Mouse (Mus musculus) kidney, postnatal 0 days (tissue): Measurements from ENCODE around the gene Akr1cl. TPM values are rescaled to one million over a fixed set of nuclear protein-coding genes. Genes with fewer than 3 reads are reported as not detected.
"Not testable (repeated sequence)": the region's sequence is repeated elsewhere in the genome, so short reads cannot be mapped to it uniquely, and the experiment has no call there.

Source experiments
- ATAC-seq: fragments of 200-750 bp; cut with Nextera tagmentation; replicated peaks from 2 replicates; pipeline ENCODE4 v1.8.0; 2017; ENCODE audit warnings: low read depth, moderate number of reproducible peaks, moderate TSS enrichment, moderate library complexity; ENCODE audit not compliant: low FRiP score
- DNase-seq: peaks from one replicate; pipeline ENCODE4 v3.0.0-alpha.2; 2016; ENCODE audit warnings: low spot score
- H3K27ac ChIP-seq: fragments of 300-500 bp; sonication (generic); 2 replicates; pipeline ENCODE4 v1.5.1; 2014; ENCODE audit warnings: mild to moderate bottlenecking
- H3K27me3 ChIP-seq: fragments of 300-500 bp; sonication (generic); 2 replicates; pipeline ENCODE4 v1.6.1; 2014; ENCODE audit warnings: low read length, mixed read lengths; ENCODE audit not compliant: insufficient read depth
- H3K36me3 ChIP-seq: fragments of 300-500 bp; sonication (generic); 2 replicates; pipeline ENCODE4 v1.6.1; 2014; ENCODE audit warnings: low read length, mixed read lengths; ENCODE audit not compliant: insufficient read depth
- H3K4me1 ChIP-seq: fragments of 300-500 bp; sonication (generic); replicated peaks from 2 replicates; pipeline ENCODE4 v1.6.1; 2014; ENCODE audit warnings: antibody characterized with exemption, low read length, mixed read lengths; ENCODE audit not compliant: insufficient read depth
- H3K4me2 ChIP-seq: fragments of 300-500 bp; sonication (generic); 2 replicates; pipeline ENCODE4 v1.6.1; 2014; ENCODE audit warnings: mild to moderate bottlenecking, low read length, moderate library complexity, mixed read lengths
- H3K4me3 ChIP-seq: fragments of 300-500 bp; sonication (generic); replicated peaks from 2 replicates; pipeline ENCODE4 v1.5.1; 2014; ENCODE audit warnings: low read depth, low read length
- H3K9ac ChIP-seq: fragments of 300-500 bp; sonication (generic); 2 replicates; pipeline ENCODE4 v1.6.1; 2014; ENCODE audit warnings: low read depth, low read length
- H3K9me3 ChIP-seq: fragments of 300-500 bp; sonication (generic); replicated peaks from 2 replicates; pipeline ENCODE4 v1.6.1; 2016; ENCODE audit warnings: low read length, inconsistent platforms, mixed read lengths
- CTCF ChIP-seq: IDR thresholded peaks from 2 replicates; pipeline ENCODE4 v1.5.1; 2016; ENCODE audit warnings: antibody characterized with exemption, low read depth, mild to moderate bottlenecking, moderate library complexity
- WGBS: fragments of 180-500 bp; shearing (Covaris S2); extraction: QIAGEN DNeasy Blood & Tissue Kit; methylation state at CpG from one replicate; pipeline ENCODE4 v1.1.7; 2014; 5-methylcytosine and 5-hydroxymethylcytosine counted together
- polyA plus RNA-seq: library from polyadenylated mRNA; unstranded; fragments of >200 nt; fragmentation: Nextera tagmentation; extraction: Ambion mirVana; gene quantifications from 2 replicates; pipeline ENCODE4 v1.2.1, GENCODE M21; 2015

Akr1cl gene
- polyA plus RNA-seq, 1 experiment from 2014 or later: 0.11 TPM

DNA sequence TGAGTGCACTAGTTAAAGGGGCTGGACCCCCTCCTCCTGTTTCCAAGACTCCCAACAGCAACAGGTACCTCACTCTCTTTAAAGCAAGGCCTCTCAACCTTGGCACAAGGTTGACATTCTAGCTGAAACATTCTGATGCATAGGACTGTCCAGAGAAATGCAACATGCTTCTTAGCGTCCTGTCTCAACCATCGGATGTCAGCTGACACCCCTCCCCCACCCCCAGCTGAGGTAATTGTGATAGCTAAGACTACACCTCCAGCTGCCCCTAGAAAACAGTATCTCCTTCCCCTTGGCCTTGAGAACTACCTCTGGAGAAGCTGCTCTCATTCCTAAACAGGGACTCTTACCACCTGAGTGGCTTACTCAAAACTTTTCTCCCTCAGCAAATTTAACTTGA, 19.6 kb upstream of the Akr1cl start:
- no peaks in the 10 kb centered on the region for H3K27me3 ChIP-seq
- TF ChIP-seq CTCF: no peak

DNA sequence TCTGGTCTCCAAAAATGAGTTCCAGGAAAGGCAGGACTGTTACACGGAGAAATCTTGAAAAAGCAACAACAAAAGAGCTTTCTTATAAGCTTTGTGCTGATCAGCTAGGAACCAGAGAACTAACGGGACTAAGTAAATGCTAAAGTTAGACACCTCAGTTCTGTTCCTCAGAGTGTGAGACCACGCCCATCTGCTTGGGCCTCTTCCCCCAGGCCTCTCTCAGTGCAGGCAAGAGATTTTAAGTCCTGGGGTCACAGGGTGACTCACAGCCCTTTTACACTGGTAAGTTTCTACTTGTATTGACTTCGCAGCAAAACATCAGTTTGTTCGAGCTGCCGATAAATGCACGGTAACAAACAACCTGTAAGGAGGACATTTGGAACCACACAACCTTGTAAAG, 19.1 kb upstream of the Akr1cl start:
- no peaks in the 10 kb centered on the region for H3K27me3 ChIP-seq
- no peak overlapping the region for H3K4me2 ChIP-seq
- TF ChIP-seq CTCF: no peak
- no peak overlapping the region for H3K27ac ChIP-seq
- H3K36me3 ChIP-seq: no peaks in the 10 kb centered on the region
- ATAC-seq: no peak
- 66% methylated on average over 7 of the region's 7 CpGs for WGBS
- no peak overlapping the region for H3K9ac ChIP-seq
- no peaks in the 10 kb centered on the region for H3K4me1 ChIP-seq
- DNase-seq: no peak
- no peaks in the 10 kb centered on the region for H3K9me3 ChIP-seq
- H3K4me3 ChIP-seq: no peak overlapping the region

More for the DNA sequence above, 19.6 kb upstream of the Akr1cl start:
- Histone ChIP-seq H3K4me2 (no peak overlapping the region), H3K9me3 (no peaks in the 10 kb centered on the region), H3K4me1 (no peaks in the 10 kb centered on the region), H3K27ac (no peak overlapping the region), H3K36me3 (no peaks in the 10 kb centered on the region), H3K4me3 (no peak overlapping the region), H3K9ac (no peak overlapping the region)
- no peak for ATAC-seq
- 24% methylated on average over 2 of the region's 2 CpGs for WGBS
- no peak for DNase-seq

DNA sequence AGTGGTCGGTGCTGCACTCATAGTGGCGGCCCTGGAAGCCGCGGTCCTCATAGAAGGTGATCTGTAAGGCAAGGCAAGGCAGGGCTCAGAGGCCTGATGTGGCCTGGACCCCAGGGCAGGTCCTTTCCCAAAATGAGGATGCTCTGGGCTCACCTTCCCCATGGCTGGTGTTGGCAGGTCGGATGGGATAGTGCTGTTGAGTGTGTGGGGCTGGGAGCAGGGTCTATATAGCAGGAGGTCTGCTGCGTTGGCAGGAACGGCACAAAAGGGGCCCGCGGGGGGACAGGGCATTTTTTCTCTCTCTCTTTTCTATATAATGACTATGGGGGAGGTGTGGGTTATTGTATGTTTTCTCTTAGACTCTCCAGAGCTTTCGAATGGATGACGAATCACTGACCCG, 18.4 kb upstream of the Akr1cl start, which contains the start of gene Cryge:
TSS of gene Cryge (minus strand) at position 198 of the 400 bp plus-strand sequence.
- not testable (repeated sequence) for H3K27me3 ChIP-seq, H3K4me3 ChIP-seq, H3K36me3 ChIP-seq, ATAC-seq, H3K27ac ChIP-seq, H3K9ac ChIP-seq, H3K9me3 ChIP-seq, DNase-seq, H3K4me1 ChIP-seq, H3K4me2 ChIP-seq
- WGBS: 59% methylated on average over 10 of the region's 12 CpGs

DNA sequence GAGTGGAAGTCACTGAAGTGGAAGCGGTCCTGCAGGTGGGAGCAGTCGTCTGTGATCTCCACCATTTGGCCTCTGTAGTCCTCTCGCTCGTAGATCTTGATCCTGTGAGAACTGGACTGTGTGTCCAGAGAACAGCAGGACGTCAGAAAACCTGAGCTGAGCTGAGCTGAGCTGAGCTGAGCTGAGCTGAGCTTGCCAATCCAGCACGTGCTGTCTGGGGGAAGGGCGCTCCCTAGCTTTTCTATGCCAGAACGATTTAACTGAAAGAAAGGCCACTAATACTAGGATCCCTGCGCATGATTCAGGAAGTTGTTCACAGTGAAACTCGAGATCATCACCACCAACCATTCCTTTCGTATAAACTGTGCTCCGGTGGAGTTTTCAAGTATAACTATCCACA, 16.2 kb upstream of the Akr1cl start:
- Histone ChIP-seq H3K9me3 (no peaks in the 10 kb centered on the region), H3K4me3 (no peak overlapping the region), H3K27ac (no peak overlapping the region), H3K9ac (no peak overlapping the region), H3K4me2 (no peak overlapping the region), H3K36me3 (no peaks in the 10 kb centered on the region), H3K27me3 (no peaks in the 10 kb centered on the region), H3K4me1 (no peaks in the 10 kb centered on the region)
- no peak for TF ChIP-seq CTCF
- 29% methylated on average over 12 of the region's 12 CpGs for WGBS
- DNase-seq: peak; percentile 25
- peak; percentile 84 for ATAC-seq

DNA sequence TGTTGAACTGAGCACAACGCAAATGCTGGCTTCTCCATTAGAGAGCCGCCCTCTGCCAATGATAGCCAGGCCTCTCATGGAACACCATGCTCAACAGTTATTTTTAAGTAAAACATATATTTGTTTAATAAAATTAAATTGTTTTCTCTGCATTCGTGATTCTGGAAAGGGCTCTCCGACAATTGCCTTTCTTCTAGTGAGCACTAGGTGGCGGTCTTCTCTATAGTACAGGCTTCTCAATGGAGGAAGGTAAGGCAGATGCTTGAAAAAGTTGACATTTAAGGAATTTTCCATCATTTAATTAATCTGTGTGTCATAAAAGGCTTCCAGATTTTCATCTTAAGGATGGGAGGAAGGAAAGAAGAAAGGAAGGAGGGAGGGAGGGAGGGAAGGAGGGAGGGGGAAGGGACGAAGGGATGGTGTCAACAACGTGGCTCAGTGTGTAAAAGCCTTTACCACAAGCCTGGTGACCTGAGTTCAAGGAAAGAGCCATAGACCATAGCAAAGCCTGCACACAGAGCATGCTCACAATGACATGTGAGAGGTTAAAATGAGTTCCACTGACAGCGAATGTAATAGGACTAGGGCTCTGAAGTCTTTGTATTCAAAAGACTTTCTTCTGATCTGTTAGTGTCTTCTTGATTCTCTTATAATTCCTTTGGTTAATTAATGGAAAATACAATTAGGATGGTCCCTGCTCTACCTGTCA, 14.0 kb upstream of the Akr1cl start:
- H3K36me3 ChIP-seq: no peaks in the 10 kb centered on the region
- 33% methylated on average over 8 of the region's 8 CpGs for WGBS
- no peak overlapping the region for H3K27ac ChIP-seq
- ATAC-seq (no peak), DNase-seq (peak; percentile 81)
- no peaks in the 10 kb centered on the region for H3K27me3 ChIP-seq
- no peaks in the 10 kb centered on the region for H3K4me1 ChIP-seq
- H3K4me3 ChIP-seq: no peak overlapping the region
- H3K9ac ChIP-seq: no peak overlapping the region
- no peaks in the 10 kb centered on the region for H3K9me3 ChIP-seq
- no peak overlapping the region for H3K4me2 ChIP-seq
- TF ChIP-seq CTCF: peak; percentile 81

DNA sequence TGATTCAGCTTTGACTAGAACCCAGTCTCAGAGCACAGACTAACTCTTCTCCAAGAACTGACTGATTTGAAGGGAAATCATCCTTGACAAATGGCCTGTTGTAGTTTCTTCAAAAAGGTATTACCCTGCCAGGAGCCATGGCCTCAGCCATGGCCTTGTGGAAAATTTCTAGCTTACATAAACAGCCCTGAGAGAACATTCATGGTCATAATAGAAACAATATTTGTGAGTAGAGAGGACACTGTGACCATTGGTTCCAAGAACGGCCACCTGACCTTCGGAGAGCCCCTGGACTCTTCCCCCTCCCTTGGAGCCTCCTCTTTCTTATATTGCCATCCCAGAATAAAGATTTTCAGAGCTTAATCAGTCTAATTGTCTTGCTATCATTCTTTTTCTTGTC, 10.9 kb upstream of the Akr1cl start:
- H3K9me3 ChIP-seq: no peaks in the 10 kb centered on the region
- no peaks in the 10 kb centered on the region for H3K4me1 ChIP-seq
- ATAC-seq (no peak), DNase-seq (no peak)
- H3K27ac ChIP-seq: no peak overlapping the region
- no peak overlapping the region for H3K4me3 ChIP-seq
- no peak overlapping the region for H3K9ac ChIP-seq
- TF ChIP-seq CTCF: no peak
- 78% methylated on average over 2 of the region's 2 CpGs for WGBS
- no peak overlapping the region for H3K4me2 ChIP-seq
- H3K27me3 ChIP-seq: no peaks in the 10 kb centered on the region
- H3K36me3 ChIP-seq: no peaks in the 10 kb centered on the region

DNA sequence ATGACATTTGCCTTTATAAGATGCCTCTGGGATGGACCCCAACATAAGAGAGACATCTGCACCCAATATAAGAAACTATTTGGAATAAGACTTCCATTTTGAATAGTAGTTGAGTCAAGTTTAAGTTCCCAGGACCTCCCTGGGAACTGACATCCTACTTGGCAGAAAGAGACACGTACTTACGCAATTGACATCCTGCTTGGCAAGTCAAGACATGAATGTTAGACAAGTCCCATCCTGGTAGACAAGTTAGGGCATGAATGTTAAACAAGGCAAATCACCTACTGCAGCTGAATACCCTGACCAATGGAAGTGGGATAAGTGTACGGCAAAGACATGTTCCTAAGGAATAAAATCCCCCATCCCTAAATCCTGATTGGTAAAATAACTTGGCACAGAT, 9.3 kb upstream of the Akr1cl start:
- H3K27ac ChIP-seq: no peak overlapping the region
- no peaks in the 10 kb centered on the region for H3K27me3 ChIP-seq
- H3K9ac ChIP-seq: no peak overlapping the region
- TF ChIP-seq CTCF: no peak
- no peak for ATAC-seq
- no peak overlapping the region for H3K4me3 ChIP-seq
- H3K4me1 ChIP-seq: no peaks in the 10 kb centered on the region
- no peak overlapping the region for H3K4me2 ChIP-seq
- 93% methylated on average over 3 of the region's 3 CpGs for WGBS
- DNase-seq: no peak
- H3K36me3 ChIP-seq: no peaks in the 10 kb centered on the region
- H3K9me3 ChIP-seq: no peaks in the 10 kb centered on the region
